Mouse (Mus musculus) forebrain, embryonic 10.5 days (tissue): ENCODE results near the gene Leng1. TPM values are rescaled to one million over a fixed set of nuclear protein-coding genes. Genes with fewer than 3 reads are reported as not detected.
"Not testable (repeated sequence)": the region's sequence is repeated elsewhere in the genome, so short reads cannot be mapped to it uniquely, and the experiment has no call there.

Experiments used
- DNase-seq: peaks from one replicate; pipeline ENCODE4 v3.0.0-alpha.2; 2017; ENCODE audit warnings: low spot score; ENCODE audit errors: extremely low spot score
- H3K27ac ChIP-seq: fragments of 300-500 bp; sonication (generic); 2 replicates; pipeline ENCODE4 v1.5.1; 2016; ENCODE audit warnings: mild to moderate bottlenecking
- H3K27me3 ChIP-seq: fragments of 300-500 bp; sonication (generic); 2 replicates; pipeline ENCODE4 v1.6.1; 2016; ENCODE audit warnings: mild to moderate bottlenecking; ENCODE audit not compliant: poor library complexity, severe bottlenecking
- H3K36me3 ChIP-seq: fragments of 300-500 bp; sonication (generic); replicated peaks from 2 replicates; pipeline ENCODE4 v1.6.1; 2016; ENCODE audit warnings: mild to moderate bottlenecking, moderate library complexity
- H3K4me1 ChIP-seq: fragments of 300-500 bp; sonication (generic); 2 replicates; pipeline ENCODE4 v1.6.1; 2016
- H3K4me3 ChIP-seq: fragments of 300-500 bp; sonication (generic); 2 replicates; pipeline ENCODE4 v1.5.1; 2016; ENCODE audit warnings: mild to moderate bottlenecking, moderate library complexity
- H3K9me3 ChIP-seq: fragments of 300-500 bp; sonication (generic); 2 replicates; pipeline ENCODE4 v1.6.1; 2016; ENCODE audit warnings: mild to moderate bottlenecking, moderate library complexity
- WGBS: fragments of 180-500 bp; shearing (Covaris S2); methylation state at CpG from one replicate; pipeline ENCODE4 v1.1.7; 2016; 5-methylcytosine and 5-hydroxymethylcytosine counted together
- polyA plus RNA-seq: library from polyadenylated mRNA; unstranded; fragments of >200 nt; fragmentation: Nextera tagmentation; extraction: Ambion mirVana; gene quantifications from 2 replicates; pipeline ENCODE4 v1.2.1, GENCODE M21; 2016

Leng1 gene
- polyA plus RNA-seq, 1 experiment from 2014 or later, result 15.4 TPM

DNA sequence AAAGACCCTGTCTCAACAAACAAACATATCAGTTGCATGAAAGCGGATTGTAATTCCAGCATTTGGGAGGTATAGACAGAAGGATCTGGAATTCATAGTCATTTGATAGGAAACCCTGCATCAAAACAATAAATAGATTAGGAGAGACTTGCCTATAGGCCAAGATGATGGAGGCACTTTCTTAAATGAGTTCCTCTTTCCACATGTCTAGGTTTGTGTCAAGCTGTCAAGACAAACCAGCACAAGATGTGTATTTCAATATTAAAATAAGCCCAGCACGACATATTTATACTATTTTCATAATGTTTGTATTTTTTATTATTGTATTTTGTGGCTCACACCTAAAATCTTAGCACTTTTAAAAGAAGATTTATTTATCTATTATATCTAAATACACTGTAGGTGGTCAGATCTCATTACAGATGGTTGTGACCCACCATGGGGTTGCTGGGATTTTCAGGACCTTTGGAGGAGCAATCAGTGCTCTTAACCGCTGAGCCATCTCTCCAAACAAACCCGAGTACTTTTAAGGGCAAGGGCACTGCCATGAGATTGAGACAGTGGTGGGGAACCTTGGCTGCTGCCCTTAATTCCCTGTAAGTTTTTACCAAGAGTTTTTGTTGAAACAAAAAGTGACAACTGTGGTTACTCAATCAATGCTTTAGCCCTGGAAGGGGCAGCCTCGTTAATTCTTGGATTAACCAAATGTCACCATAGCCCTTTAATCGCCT lies 37.7 kb upstream of the Leng1 start:
- Histone ChIP-seq H3K27ac (peak overlapping the region; percentile 96), H3K27me3 (no peaks in the 10 kb centered on the region), H3K9me3 (no peaks in the 10 kb centered on the region), H3K36me3 (peaks cover 77% of the 10 kb centered on the region), H3K4me1 (peaks cover 26% of the 10 kb centered on the region), H3K4me3 (peak overlapping the region; percentile 85)
- no peak for DNase-seq
- WGBS, result 21% methylated on average over 6 of the region's 6 CpGs

DNA sequence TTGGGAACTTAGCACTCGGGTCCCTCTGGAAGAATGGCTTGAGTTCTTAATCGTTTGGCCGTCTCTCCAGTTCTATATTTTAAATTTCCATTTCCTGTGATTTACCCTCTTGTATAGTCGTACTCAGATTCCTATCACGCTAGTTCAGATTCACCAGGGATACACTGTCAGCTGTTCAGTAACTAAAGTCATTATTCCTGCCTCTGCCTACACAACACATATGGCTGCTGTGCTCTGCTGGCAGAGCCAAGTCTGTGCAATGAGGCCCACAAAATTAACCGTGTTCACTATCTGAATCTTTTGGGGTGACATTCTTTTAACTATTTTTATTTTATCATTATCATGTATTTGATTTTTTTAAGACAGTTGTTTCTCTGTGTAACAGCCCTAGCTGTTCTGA lies 32.8 kb upstream of the Leng1 start:
- H3K27me3 ChIP-seq, result no peaks in the 10 kb centered on the region
- H3K9me3 ChIP-seq, result no peaks in the 10 kb centered on the region
- no peak overlapping the region for H3K27ac ChIP-seq
- no peak for DNase-seq
- peaks cover 66% of the 10 kb centered on the region for H3K36me3 ChIP-seq
- H3K4me3 ChIP-seq, result no peak overlapping the region
- peaks cover 20% of the 10 kb centered on the region for H3K4me1 ChIP-seq
- 97% methylated on average over 6 of the region's 6 CpGs for WGBS

DNA sequence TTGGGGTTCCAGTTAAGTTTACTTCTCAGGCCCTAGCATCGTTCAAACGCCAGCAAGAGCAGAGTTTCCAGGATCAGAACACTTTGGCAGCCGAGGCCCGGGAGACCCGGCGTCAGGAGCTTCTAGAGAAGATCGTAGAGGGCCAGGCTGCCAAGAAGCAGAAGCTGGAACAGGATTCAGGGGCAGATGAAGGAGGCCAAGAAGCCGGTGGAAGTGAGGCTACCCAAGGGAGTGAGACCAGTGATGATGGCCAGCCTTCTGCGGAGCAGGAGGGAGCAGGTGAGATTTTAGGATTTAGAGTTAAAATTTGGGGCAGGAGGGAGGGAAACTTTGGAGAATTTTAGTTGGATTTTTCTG lies 29.3 kb upstream of the Leng1 start:
- Histone ChIP-seq H3K4me3 (peak overlapping the region; percentile 86), H3K4me1 (peaks cover 27% of the 10 kb centered on the region), H3K27ac (peak overlapping the region; percentile 94), H3K36me3 (peaks cover 50% of the 10 kb centered on the region)
- not testable (repeated sequence) for H3K9me3 ChIP-seq, DNase-seq, H3K27me3 ChIP-seq
- 9% methylated on average over 9 of the region's 9 CpGs for WGBS

DNA sequence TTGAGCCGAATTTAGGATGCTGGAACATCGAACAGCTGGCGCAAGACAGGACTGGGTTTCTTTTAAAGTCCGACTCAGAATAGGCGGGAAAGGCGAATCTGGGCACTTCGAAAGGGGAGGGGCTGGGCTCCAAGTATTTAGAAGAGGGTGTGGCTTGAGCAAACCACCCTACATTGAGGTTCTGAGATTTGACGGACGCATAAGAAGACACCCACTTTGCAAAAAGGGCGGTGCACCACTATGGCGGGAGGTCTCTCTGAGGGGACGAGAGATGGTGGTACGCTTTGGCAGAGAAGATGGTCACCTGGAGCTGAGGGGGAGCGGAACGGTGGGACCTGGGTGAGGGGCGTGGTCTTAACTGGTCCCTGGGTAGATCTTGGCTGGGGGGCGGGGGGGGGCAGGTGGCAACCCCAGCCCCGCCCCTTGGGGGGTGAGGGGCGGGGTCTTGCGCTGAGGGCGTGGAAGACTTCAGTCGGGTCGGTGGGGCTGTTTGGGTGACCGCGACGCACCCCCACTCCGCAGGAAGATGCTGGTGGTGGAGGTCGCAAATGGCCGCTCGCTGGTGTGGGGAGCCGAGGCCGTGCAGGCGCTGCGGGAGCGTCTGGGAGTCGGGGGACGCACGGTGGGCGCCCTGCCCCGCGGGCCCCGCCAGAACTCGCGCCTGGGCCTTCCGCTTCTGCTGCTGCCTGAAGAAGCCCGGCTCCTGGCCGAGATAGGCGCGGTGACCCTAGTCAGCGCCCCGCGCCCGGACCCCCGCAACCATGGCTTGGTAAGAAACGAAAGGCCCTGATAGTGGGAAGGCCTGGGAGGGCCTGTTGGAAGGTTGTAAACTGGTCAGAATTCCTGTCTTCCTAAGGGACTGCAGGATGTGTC lies 28.7 kb upstream of the Leng1 start:
- H3K9me3 ChIP-seq, result no peaks in the 10 kb centered on the region
- H3K27me3 ChIP-seq, result no peaks in the 10 kb centered on the region
- H3K36me3 ChIP-seq, result peaks cover 44% of the 10 kb centered on the region
- H3K4me1 ChIP-seq, result peaks cover 27% of the 10 kb centered on the region
- WGBS, result under 1% methylated on average over 53 of the region's 55 CpGs
- peak; percentile 77 for DNase-seq
- H3K4me3 ChIP-seq, result peak overlapping the region; percentile 86
- peak overlapping the region; percentile 94 for H3K27ac ChIP-seq

DNA sequence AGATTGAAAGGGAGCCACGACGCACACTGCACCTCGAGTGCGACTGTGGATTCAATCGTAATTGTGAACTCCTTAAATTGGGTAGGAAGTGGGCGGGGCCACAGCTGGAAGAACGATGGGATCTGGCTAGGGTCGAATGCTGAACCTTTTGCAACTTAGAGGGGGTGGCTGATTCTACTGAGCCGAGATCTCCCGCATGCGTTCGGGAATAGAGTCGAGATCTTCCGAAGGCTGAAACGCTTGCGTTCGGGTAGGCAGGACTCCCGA lies 28.1 kb upstream of the Leng1 start:
- Histone ChIP-seq H3K9me3 (no peaks in the 10 kb centered on the region), H3K27ac (peak overlapping the region; percentile 94), H3K4me3 (peak overlapping the region; percentile 86), H3K4me1 (peaks cover 27% of the 10 kb centered on the region), H3K36me3 (peaks cover 38% of the 10 kb centered on the region), H3K27me3 (no peaks in the 10 kb centered on the region)
- WGBS, result 0% methylated on average over 18 of the region's 18 CpGs
- DNase-seq, result no peak

DNA sequence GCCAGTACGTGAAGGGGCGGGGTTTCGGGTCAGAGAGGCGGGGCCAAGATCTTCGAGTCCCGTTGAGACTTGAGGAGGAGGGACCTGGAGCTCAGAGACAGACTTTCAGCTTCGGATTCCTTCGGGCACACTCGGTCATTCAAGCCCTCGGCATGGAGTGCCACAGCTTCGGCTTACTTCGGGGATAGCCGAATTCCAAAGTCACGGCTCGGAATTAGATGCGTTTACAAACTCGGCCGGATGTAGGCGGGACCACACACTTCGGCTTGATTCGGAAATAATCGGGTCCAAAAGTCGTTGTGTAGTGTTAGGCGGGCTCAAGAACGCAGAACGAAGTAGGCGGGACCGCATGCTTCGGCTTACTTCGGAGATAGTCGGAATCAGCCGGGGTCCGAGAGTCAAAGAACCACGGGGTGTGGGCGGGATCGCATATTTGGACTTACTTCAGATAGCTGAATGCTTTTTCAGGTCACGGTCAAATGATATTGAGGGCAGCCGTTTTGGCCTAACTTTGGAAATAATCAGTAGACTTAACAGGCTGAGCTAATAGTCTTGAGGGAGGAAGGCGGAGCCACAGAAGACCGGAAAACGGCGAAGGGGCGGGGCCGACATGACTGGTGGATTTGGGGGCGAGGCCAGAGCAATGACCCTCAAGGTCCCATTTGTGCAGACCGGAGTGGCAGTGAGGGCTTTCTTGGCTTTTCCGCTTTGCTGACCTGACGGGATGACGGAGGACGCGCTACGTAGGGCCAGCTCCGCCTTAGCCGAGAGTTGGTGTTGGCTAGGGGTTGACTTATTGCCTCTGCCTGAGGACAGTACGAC lies 27.6 kb upstream of the Leng1 start, which contains the start of gene Mboat7:
Mboat7 (minus strand) TSS at position 537 of the 822 bp plus-strand sequence.
- peak within 1 kb of the TSS; percentile 94 for H3K27ac ChIP-seq
- H3K4me3 ChIP-seq, result peak within 1 kb of the TSS; percentile 86
- H3K9me3 ChIP-seq, result no peaks in the 10 kb centered on the region
- peak; percentile 96 for DNase-seq
- H3K36me3 ChIP-seq, result peaks cover 37% of the 10 kb centered on the region
- peaks cover 27% of the 10 kb centered on the region for H3K4me1 ChIP-seq
- under 1% methylated on average over 55 of the region's 55 CpGs for WGBS
- H3K27me3 ChIP-seq, result no peaks in the 10 kb centered on the region

DNA sequence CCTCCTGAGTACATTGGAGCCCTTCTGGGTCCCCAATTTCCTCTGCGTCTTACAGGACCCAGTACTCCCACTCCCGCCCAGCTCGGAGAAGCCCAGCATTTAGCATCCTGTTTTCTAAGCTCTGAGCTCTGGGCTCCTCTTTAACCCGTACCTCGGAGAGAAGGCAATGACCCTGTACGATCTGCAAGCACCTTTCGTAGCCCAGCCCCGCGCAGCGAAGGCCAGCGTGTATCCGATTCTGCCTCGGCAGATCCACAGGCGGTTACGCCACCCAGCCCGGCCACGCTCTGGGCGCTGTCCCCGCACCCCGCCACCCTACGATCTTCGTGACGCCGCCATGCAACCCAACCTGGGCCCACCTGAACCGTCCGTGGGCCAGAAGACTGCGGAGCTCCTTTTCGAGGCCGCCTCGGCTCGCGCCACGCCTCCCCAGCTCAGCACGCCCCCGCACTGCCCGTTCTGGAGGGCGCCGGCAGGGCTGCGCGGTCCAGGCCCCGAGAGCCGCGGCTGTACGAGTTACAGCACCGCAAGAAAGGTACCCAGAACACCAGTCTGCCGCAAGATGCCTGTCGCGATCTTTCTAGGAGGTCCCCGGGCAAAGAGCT lies 26.8 kb upstream of the Leng1 start, which contains the start of gene Tsen34:
Tsen34 (plus strand) TSS at position 482 of the 605 bp plus-strand sequence.
- H3K4me3 ChIP-seq, result peak within 1 kb of the TSS; percentile 86
- H3K4me1 ChIP-seq, result peaks cover 27% of the 10 kb centered on the region
- under 1% methylated on average over 49 of the region's 49 CpGs for WGBS
- DNase-seq, result no peak
- peak within 1 kb of the TSS; percentile 94 for H3K27ac ChIP-seq
- no peaks in the 10 kb centered on the region for H3K9me3 ChIP-seq
- H3K27me3 ChIP-seq, result no peaks in the 10 kb centered on the region
- H3K36me3 ChIP-seq, result peaks cover 37% of the 10 kb centered on the region

DNA sequence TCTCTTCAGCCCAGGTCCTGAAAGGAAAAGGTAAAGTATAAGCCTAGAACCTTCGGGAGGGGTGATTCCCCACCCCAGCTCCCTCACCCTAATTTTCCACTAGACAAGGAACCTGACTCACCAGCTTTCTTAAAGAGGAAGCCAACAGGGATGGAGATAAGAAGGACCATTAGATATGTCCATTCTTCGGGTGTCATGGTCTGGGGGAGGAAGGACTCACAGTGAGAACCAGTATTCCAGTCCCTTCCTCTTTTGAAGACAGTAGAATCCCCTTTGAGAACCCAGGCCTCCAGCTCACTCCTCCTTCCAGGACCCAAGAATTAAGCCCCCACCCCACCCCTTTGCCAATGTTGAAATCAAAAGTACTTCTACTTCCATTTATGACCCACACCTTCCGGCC lies 26.3 kb upstream of the Leng1 start:
- Histone ChIP-seq H3K27ac (peak overlapping the region; percentile 94), H3K4me1 (peaks cover 27% of the 10 kb centered on the region), H3K4me3 (peak overlapping the region; percentile 86), H3K27me3 (no peaks in the 10 kb centered on the region), H3K36me3 (peaks cover 37% of the 10 kb centered on the region), H3K9me3 (no peaks in the 10 kb centered on the region)
- DNase-seq, result no peak
- 39% methylated on average over 3 of the region's 3 CpGs for WGBS

DNA sequence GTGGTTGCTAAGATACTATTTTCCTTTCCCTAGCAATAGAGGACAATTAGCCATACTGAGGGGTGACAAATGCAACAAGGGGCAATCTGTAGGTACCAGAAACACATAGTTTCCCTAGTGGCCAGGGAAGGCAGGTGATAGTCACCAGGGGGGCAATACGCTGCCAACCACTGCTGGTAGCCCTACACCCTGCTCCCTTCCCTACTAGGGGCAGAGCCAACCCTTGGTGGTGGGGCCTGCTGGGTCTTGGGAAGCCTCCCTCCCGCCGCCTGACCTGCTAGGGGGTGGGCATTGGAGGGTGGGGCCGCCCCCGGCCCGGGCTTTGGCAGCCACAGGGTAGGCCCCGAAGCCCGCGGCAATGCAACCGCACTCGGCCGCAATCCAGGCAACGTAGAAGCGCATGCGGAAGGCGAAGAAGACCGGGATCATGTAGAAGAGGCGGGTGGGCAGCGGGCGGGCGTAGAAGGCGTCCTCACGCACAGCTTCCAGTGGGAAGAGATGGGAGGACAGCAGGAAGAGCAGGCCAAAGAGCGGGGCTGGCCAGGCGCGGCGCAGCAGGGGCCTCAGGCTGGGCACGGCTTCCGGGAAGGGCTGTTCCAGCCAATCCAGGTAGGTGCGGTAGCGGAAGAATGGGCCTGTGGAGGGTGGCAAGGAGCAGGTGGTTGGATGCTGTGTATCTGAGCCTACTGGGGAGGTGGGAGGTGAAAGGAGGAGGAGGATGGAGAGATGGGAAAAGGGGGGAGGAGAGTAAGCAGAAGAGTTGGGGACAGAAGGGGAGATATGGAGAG lies 20.0 kb upstream of the Leng1 start:
- H3K9me3 ChIP-seq, result peaks cover 5% of the 10 kb centered on the region; the same call in 1 of the 2 replicates
- H3K4me1 ChIP-seq, result peaks cover 19% of the 10 kb centered on the region
- H3K27me3 ChIP-seq, result no peaks in the 10 kb centered on the region
- WGBS, result 84% methylated on average over 31 of the region's 31 CpGs
- no peak for DNase-seq
- H3K4me3 ChIP-seq, result no peak overlapping the region
- H3K36me3 ChIP-seq, result peaks cover 58% of the 10 kb centered on the region
- peak overlapping the region; percentile 40; the same call in 1 of the 2 replicates for H3K27ac ChIP-seq

DNA sequence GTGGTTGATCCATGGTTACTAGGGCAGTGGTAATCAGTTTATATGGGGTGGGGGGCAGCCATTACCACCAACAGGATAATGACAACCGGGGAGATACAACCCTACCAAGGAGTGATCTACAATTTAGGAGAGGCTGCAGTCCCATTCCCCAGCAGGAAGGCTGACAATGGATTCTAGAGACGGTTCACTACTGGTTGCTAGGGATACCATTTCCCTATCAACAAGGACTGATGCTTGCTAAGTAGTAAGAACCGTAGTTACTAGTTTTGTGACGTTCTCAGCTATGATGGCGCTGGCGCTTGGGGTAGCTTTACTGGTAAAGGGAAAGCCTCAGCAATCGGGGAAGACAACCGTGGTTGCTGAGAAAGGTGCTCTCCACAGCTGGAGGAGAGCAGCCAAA lies 19.1 kb upstream of the Leng1 start:
- H3K36me3 ChIP-seq, result peaks cover 57% of the 10 kb centered on the region
- H3K27ac ChIP-seq, result 0 out of 2 replicates have a peak overlapping the region, but pooled peaks have one; percentile 48
- DNase-seq, result no peak
- H3K27me3 ChIP-seq, result no peaks in the 10 kb centered on the region
- H3K4me3 ChIP-seq, result no peak overlapping the region
- H3K4me1 ChIP-seq, result peaks cover 19% of the 10 kb centered on the region
- H3K9me3 ChIP-seq, result peaks cover 5% of the 10 kb centered on the region; the same call in 1 of the 2 replicates
- WGBS, result 87% methylated on average over 8 of the region's 8 CpGs

DNA sequence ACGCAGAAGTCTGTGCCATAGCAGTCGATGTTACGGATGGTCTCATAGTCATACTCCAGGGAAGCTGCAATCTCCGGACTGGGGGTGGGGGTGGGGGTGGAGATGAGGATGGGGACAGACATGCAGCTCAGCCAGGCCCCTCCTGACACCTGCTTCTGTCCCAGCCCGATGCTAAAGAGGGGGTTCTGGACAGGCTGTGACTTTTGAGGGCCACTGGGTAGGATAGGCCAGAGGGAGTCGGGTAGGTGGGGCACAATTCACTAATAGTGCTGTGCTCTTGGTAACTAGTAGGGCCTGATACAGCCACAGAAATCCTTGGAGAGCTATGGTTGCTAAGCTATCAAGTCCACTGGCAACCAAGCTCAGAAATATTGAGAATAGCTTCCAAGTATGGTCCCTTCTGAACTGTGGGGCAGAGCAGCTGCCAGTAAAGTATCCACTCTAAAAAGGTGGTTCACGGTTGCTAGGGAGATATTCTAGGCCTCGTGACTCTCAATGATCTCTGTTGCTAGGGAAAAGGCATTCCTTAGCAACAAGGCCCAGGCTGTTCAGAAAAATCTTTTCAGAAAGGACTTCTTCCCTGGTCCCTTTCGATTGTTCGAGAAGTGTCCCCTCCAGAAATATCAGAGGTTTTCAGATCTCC lies 18.4 kb upstream of the Leng1 start:
- H3K4me1 ChIP-seq, result peaks cover 19% of the 10 kb centered on the region
- H3K36me3 ChIP-seq, result peaks cover 57% of the 10 kb centered on the region
- peaks cover 5% of the 10 kb centered on the region; the same call in 1 of the 2 replicates for H3K9me3 ChIP-seq
- WGBS, result 85% methylated on average over 10 of the region's 10 CpGs
- no peaks in the 10 kb centered on the region for H3K27me3 ChIP-seq
- DNase-seq, result no peak
- peak overlapping the region; percentile 48; the same call in 1 of the 2 replicates for H3K27ac ChIP-seq
- H3K4me3 ChIP-seq, result no peak overlapping the region
